Mouse (Mus musculus): ENCODE measurements around the gene Ltb. TPM values are rescaled to one million over a fixed set of nuclear protein-coding genes. Genes with fewer than 3 reads are reported as not detected.

Gene Ltb
- polyA plus RNA-seq, 1 experiment = 1.1 TPM

DNA sequence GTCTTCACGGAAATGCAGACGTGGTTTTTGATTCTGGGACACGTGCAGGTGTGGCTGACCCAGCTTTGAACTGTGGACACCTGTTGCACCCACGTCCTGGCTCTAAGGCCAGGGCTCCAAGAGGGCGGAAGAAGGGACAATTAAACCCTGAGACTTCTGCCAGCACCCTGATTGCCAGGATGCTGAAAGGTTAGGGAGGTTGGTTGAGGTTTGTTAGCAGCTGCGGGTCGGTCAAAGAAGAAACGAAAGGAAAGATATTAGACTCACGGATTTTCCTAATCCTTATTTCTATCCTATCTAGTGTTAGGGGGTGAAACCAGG is 2.0 kb downstream of the Ltb start:
- TF ChIP-seq CTCF (IDR thresholded peaks at IDR 0.05; ENCODE audit: borderline replicate concordance, extremely low read depth, insufficient read depth, insufficient read length) = no peak
- DNase-seq (ENCODE audit: low read depth) = no peak

GRCm38 (mm10) chr17:35197126-35197525 is 2.9 kb downstream of the Ltb start:
- DNase-seq (ENCODE audit: low read depth) = no peak
- TF ChIP-seq CTCF (IDR thresholded peaks at IDR 0.05; ENCODE audit: borderline replicate concordance, extremely low read depth, insufficient read depth, insufficient read length) (no peak), POLR2A (IDR thresholded peaks at IDR 0.05; ENCODE audit: borderline replicate concordance, extremely low read depth, insufficient read depth, insufficient read length, poor library complexity, severe bottlenecking) (no peak)

DNA sequence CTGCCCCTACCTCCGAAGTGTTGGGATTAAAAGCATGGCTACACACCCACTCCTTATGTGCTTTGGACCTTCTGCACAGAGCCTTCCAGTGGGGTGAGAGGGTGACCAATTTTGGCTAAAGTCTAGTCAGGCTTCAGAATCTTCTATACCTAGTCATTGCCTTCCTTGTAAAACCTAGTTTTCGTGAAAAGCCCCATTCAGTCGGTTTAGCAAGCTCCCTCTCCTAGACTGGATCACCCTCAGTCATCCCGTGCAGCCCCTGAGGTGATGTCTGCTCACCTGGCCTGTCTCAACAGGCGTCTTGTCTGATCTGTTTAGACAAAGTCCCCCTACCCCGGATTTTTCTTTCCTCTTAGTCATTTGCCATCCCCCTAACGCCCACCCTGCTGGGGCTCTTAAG is 3.8 kb downstream of the Ltb start:
- TF ChIP-seq POLR2A (IDR thresholded peaks at IDR 0.05; ENCODE audit: borderline replicate concordance, extremely low read depth, insufficient read depth, insufficient read length, poor library complexity, severe bottlenecking) (no peak), CTCF (IDR thresholded peaks at IDR 0.05; ENCODE audit: borderline replicate concordance, extremely low read depth, insufficient read depth, insufficient read length) (no peak)
- no peak for DNase-seq (ENCODE audit: low read depth)

GRCm38 (mm10) chr17:35198946-35199345 is 4.7 kb downstream of the Ltb start:
- DNase-seq (ENCODE audit: low read depth) = no peak
- no peak for TF ChIP-seq CTCF (IDR thresholded peaks at IDR 0.05; ENCODE audit: borderline replicate concordance, extremely low read depth, insufficient read depth, insufficient read length)

- TF ChIP-seq POLR2A (IDR thresholded peaks at IDR 0.05; ENCODE audit: borderline replicate concordance, extremely low read depth, insufficient read depth, insufficient read length, poor library complexity, severe bottlenecking) (no peak), CTCF (IDR thresholded peaks at IDR 0.05; ENCODE audit: borderline replicate concordance, extremely low read depth, insufficient read depth, insufficient read length) (no peak)
- no peak for DNase-seq (ENCODE audit: low read depth)
Observed at GRCm38 (mm10) chr17:35200398-35200797, 6.2 kb downstream of the Ltb start.

DNA sequence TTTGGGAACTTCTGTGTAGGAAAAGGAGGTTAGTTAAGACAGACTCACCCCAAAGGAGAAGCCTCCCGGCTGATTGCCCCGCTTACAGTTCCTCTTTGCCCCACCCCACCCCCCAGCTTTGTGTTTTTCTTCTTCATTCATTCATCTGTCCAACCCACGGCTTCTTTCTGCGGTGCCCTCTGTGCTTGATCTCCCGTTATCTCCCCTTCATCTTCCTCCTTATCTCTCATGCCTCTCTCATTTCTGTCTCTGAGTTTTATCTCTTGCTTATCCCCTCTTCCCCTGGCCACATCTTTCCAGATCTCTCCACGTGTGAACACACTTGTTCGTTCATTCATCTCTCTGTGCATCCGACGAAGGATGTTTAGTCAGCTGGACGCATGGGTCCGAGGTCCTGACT is 6.9 kb downstream of the Ltb start:
- DNase-seq (ENCODE audit: low read depth) = no peak
- TF ChIP-seq CTCF (IDR thresholded peaks at IDR 0.05; ENCODE audit: borderline replicate concordance, extremely low read depth, insufficient read depth, insufficient read length) (no peak), POLR2A (IDR thresholded peaks at IDR 0.05; ENCODE audit: borderline replicate concordance, extremely low read depth, insufficient read depth, insufficient read length, poor library complexity, severe bottlenecking) (no peak)

GRCm38 (mm10) chr17:35201787-35202186 is 7.5 kb downstream of the Ltb start, which contains the start of gene Tnf:
TSS of gene Tnf (minus strand) at chr17:35202007.
- DNase-seq (ENCODE audit: low read depth) = no peak

DNA sequence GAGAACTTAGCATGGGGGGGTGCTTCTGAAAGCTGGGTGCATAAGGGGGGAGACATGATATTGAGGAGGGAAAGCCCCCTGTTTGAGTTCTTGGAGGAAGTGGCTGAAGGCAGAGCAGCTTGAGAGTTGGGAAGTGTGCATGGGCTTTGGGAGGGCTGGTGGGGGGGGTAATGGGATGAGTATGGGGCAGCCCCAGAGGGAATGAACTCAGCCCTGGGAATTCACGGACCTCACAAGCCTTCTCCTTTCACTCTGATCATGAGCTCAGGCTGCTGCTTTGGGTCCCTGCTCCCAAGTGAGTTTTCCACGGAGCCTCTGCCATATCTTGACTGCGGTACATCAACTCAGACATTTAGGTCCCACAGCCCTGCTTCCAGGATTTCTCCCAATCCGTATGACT is 8.2 kb downstream of the Ltb start:
- TF ChIP-seq POLR2A (IDR thresholded peaks at IDR 0.05; ENCODE audit: borderline replicate concordance, extremely low read depth, insufficient read depth, insufficient read length, poor library complexity, severe bottlenecking) (no peak), CTCF (IDR thresholded peaks at IDR 0.05; ENCODE audit: borderline replicate concordance, extremely low read depth, insufficient read depth, insufficient read length) (no peak)
- DNase-seq (ENCODE audit: low read depth) = no peak

More at GRCm38 (mm10) chr17:35201787-35202186, 7.5 kb downstream of the Ltb start, which contains the start of gene Tnf:
- TF ChIP-seq POLR2A (IDR thresholded peaks at IDR 0.05; ENCODE audit: borderline replicate concordance, extremely low read depth, insufficient read depth, insufficient read length, poor library complexity, severe bottlenecking) = no peak
- TF ChIP-seq CTCF (IDR thresholded peaks at IDR 0.05; ENCODE audit: borderline replicate concordance, extremely low read depth, insufficient read depth, insufficient read length) = no peak

DNA sequence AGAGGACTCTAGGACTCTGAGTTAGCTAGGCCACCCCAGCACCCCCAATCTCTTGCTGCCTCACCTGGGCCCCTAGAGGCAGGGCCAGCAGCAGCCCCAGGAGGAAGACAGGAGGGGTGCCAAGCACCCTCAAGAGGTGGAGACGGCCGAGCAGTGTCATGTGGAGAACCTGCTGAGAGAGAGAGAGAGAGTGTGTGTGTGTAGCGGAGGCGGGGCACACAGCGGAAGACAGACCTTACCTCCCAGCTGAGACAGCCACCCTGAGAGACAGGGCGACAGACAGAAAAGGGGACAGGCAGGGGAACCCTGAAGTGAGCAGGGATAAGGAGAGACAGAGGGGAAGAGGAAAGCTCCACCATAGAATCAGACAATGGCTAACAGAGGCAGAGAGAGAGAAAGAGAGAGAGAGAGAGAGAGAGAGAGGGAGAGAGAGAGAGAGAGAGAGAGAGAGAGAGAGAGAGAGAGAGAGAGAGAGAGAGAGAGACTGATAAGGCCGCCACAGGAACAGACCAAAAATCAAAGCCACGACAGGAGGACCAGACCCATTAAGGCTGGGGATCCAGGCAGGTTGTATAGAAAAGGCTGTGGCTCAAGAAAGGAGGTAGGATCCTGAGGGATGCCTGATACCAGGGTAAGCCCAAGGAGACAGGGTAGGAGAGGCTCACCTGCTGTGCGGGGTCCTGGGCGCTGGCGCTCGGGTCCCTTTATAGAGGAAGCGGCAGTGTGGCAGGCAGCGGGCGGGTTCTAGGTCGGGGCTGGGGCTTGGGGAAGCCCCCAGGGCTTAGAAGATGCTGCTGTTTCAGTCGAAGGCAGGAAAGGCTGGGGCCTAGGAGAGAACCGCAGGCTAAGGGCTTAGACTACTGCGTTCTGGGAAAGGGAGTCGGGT is 10.5 kb downstream of the Ltb start, which contains the start of gene Lta:
Gene Lta, minus strand, starts transcription at position 858 of the 886 bp plus-strand sequence.
- DNase-seq (ENCODE audit: low read depth) = no peak
- TF ChIP-seq CTCF (IDR thresholded peaks at IDR 0.05; ENCODE audit: borderline replicate concordance, extremely low read depth, insufficient read depth, insufficient read length) (no peak), POLR2A (IDR thresholded peaks at IDR 0.05; ENCODE audit: borderline replicate concordance, extremely low read depth, insufficient read depth, insufficient read length, poor library complexity, severe bottlenecking) (no peak)

DNA sequence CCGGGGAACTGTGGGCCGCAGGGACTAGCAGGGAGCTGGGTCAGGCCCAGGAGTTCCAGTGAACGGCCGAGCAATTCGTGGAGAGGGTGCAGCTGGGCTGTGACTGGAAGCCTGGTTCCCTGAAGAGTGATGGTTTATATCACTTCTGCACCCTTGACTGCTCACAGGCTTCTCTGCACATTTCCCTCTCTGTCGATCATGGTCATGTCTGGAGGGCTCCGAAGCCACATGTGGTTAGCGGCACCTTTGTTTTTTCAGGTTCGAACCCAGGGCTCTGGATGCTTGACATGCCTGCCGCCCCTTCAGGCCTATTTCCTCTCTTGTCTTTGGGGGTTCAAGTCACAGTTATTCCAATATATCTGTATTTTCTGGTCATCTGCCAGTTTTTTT is 11.1 kb downstream of the Ltb start:
- TF ChIP-seq POLR2A (IDR thresholded peaks at IDR 0.05; ENCODE audit: borderline replicate concordance, extremely low read depth, insufficient read depth, insufficient read length, poor library complexity, severe bottlenecking) = no peak
- no peak for TF ChIP-seq CTCF (IDR thresholded peaks at IDR 0.05; ENCODE audit: borderline replicate concordance, extremely low read depth, insufficient read depth, insufficient read length)

DNA sequence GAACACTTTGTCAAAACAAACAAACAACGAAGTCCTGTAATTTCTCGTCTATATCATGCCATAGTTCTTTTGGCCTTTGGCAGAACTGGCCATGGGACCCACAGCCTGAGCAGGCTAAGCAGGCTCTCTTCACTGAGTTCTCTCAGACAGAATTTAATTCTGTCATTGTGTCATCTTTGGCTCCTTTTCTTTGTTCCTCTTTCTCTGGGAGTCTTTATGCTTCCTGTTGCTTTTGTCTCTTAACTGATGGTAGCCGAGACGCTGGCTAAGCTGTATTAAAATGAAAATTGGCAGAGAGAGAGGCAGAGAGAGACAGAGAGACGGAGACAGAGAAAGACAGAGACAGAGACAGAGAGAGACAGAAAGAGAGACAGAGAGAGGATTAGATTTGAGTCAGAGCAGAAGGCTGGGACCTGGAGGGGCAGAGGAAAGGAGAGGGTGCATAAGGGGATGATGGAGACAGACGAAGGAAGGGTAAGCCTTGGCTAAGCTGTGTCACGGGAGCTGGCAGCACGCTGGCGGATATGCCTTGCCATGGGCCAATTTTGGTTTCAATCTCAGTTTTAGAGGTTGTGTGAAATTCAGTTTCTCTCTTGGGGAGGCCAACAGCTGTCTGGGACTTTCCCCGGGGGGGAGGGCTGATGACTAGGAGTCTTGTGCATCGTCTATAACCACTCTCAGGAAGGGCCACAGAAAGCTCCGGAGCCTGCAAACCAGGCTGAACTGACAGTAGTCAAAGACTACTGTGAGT is 15.7 kb downstream of the Ltb start:
- no peak for DNase-seq (ENCODE audit: low read depth)

More for the DNA sequence above, 11.1 kb downstream of the Ltb start:
- DNase-seq (ENCODE audit: low read depth) = no peak

DNA sequence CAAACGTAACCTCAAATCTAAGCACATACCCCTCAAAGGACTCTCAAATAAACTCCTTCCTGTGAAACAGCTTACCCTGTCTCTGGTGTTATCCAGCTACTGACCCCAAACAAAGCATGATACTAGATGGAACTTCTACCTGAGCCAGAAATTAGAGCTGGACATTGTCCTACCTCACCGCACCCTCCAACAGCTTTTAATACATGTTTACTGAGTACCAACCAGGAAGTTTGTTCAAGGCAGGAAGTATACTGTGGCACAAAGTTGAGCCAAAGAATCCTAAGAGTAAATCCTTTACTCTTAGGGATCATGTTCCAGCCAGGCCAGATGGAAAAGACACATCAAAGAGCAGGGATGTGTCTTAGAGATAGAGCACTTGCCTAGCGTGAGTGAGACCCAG is 16.4 kb downstream of the Ltb start:
- TF ChIP-seq CTCF (IDR thresholded peaks at IDR 0.05; ENCODE audit: borderline replicate concordance, extremely low read depth, insufficient read depth, insufficient read length) = no peak
- TF ChIP-seq POLR2A (IDR thresholded peaks at IDR 0.05; ENCODE audit: borderline replicate concordance, extremely low read depth, insufficient read depth, insufficient read length, poor library complexity, severe bottlenecking) = no peak

More for the DNA sequence above, 15.7 kb downstream of the Ltb start:
- TF ChIP-seq CTCF (IDR thresholded peaks at IDR 0.05; ENCODE audit: borderline replicate concordance, extremely low read depth, insufficient read depth, insufficient read length) (no peak), POLR2A (IDR thresholded peaks at IDR 0.05; ENCODE audit: borderline replicate concordance, extremely low read depth, insufficient read depth, insufficient read length, poor library complexity, severe bottlenecking) (no peak)

More for the DNA sequence above, 16.4 kb downstream of the Ltb start:
- DNase-seq (ENCODE audit: low read depth) = no peak

Measured in brain, embryonic 14.5 days (tissue).